Mouse (Mus musculus) lung, embryonic 16.5 days (tissue): ENCODE measurements around the gene Hs3st1. TPM values are rescaled to one million over a fixed set of nuclear protein-coding genes. Genes with fewer than 3 reads are reported as not detected.

Experiments used
- ATAC-seq: fragments of 200-750 bp; cut with Nextera tagmentation; 2 replicates; pipeline ENCODE4 v1.8.0; 2017; ENCODE audit warnings: low read depth, mild to moderate bottlenecking, moderate library complexity
- H3K27ac ChIP-seq: fragments of 300-500 bp; sonication (generic); 2 replicates; pipeline ENCODE4 v1.5.1; 2014; ENCODE audit warnings: mild to moderate bottlenecking, control low read depth, low read length
- H3K27me3 ChIP-seq: fragments of 300-500 bp; sonication (generic); 2 replicates; pipeline ENCODE4 v1.6.1; 2014; ENCODE audit warnings: low read depth, low read length, mixed read lengths; ENCODE audit not compliant: control insufficient read depth, insufficient read depth
- H3K36me3 ChIP-seq: fragments of 300-500 bp; sonication (generic); 2 replicates; pipeline ENCODE4 v1.6.1; 2014; ENCODE audit warnings: low read length; ENCODE audit not compliant: control insufficient read depth, insufficient read depth
- H3K4me1 ChIP-seq: fragments of 300-500 bp; sonication (generic); replicated peaks from 2 replicates; pipeline ENCODE4 v1.6.1; 2014; ENCODE audit warnings: low read length, mixed read lengths; ENCODE audit not compliant: control insufficient read depth, insufficient read depth
- H3K4me2 ChIP-seq: fragments of 300-500 bp; sonication (generic); 2 replicates; pipeline ENCODE4 v1.6.1; 2014; ENCODE audit warnings: low read depth, low read length, control low read depth
- H3K4me3 ChIP-seq: fragments of 300-500 bp; sonication (generic); 2 replicates; pipeline ENCODE4 v1.5.1; 2014; ENCODE audit warnings: mild to moderate bottlenecking, low read length, control low read depth
- H3K9ac ChIP-seq: fragments of 300-500 bp; sonication (generic); 2 replicates; pipeline ENCODE4 v1.6.1; 2014; ENCODE audit warnings: low read length, control low read depth
- H3K9me3 ChIP-seq: fragments of 300-500 bp; sonication (generic); 2 replicates; pipeline ENCODE4 v1.6.1; 2016; ENCODE audit warnings: low read length; ENCODE audit not compliant: control insufficient read depth
- WGBS: fragments of 180-500 bp; shearing (Covaris S2); extraction: QIAGEN DNeasy Blood & Tissue Kit; methylation state at CpG from one replicate; pipeline ENCODE4 v1.1.7; 2014; 5-methylcytosine and 5-hydroxymethylcytosine counted together
- polyA plus RNA-seq: library from polyadenylated mRNA; unstranded; fragments of >200 nt; fragmentation: Nextera tagmentation; extraction: Ambion mirVana; gene quantifications from 2 replicates; pipeline ENCODE4 v1.2.1, GENCODE M21; 2015

Hs3st1 gene
- polyA plus RNA-seq, 1 experiment from 2014 or later: 3.0 TPM

DNA sequence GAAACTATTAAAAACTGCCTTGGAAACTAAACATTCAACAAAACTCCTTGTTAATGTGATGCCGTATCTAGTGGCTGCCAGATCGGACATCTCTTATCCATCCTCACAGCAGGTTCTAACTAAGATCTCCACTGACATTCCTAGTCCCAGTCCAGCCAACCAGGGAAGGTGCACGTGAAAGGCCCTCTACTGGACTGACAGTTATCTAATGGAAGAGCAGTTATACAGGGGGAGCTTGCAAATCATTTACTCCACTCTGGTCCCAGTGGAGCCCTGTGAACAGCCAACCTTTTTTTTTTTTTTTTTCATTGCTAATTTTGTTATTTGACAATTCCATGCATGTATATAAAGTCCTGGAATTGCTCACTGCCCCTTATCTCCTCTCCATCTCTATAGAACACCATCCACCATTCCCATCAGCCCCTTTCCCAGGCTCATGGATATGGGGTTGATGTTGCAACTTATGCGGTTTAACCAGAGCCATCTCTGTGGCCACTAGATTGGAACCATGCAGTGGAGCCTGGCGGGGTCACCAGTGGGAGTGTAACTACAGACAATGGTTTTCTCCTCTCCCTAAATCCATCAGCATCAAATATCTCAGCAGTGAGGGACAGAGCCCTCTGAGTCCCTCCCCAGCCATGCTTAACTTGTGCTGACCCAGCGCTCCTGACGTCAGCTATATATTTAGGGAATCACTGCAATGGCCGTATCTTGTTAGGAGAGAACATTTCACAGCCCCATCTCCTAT, 120.8 kb downstream of the Hs3st1 start:
- Histone ChIP-seq H3K27me3 (no peaks in the 10 kb centered on the region), H3K27ac (no peak overlapping the region), H3K9me3 (no peaks in the 10 kb centered on the region), H3K4me1 (no peaks in the 10 kb centered on the region), H3K9ac (no peak overlapping the region), H3K4me2 (no peak overlapping the region), H3K36me3 (no peaks in the 10 kb centered on the region), H3K4me3 (no peak overlapping the region)
- no peak for ATAC-seq
- WGBS: 85% methylated on average over 8 of the region's 8 CpGs

DNA sequence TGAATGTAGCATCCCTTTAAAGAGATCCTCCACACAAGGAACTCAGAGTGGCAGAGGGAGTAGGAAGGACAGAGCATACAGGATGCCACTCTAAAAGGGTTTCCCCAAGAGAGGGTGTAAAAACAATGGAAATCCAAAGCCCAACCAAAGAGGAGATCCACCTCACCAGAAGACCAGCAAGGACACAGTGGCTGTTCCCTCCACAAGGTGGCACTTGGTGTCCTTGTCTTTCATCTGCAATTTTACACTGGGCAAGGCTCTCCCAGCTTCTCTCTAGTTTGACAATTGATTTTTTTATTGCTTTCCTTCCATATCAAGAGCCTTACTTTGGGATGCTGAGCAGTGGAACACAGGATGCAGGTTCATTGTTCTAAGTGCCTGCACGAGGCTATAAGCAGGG, 122.1 kb downstream of the Hs3st1 start:
- no peak for ATAC-seq
- 50% methylated on average over 1 of the region's 1 CpGs for WGBS

DNA sequence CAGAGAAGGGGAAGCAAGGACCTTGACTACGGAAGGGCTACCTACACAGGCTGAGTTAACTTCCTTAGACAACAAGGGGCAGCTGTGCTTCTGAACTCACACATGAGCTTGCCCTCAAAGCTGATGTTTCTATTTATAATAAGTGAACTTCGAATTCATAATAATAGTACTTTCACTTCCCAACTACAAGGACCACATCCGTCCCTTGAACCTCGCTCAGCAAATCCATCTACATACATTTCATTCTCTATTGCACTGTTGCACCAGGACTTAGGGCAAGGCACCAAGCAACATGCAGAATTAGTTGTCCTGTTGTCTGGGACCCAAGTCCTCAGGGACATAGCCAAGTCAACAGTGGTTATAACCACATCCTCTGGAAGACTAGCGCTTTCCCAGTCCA, 124.4 kb downstream of the Hs3st1 start:
- H3K9ac ChIP-seq: no peak overlapping the region
- no peaks in the 10 kb centered on the region for H3K36me3 ChIP-seq
- H3K4me3 ChIP-seq: no peak overlapping the region
- no peak for ATAC-seq
- no peaks in the 10 kb centered on the region for H3K27me3 ChIP-seq
- WGBS: 89% methylated on average over 5 of the region's 5 CpGs
- H3K4me2 ChIP-seq: no peak overlapping the region
- no peaks in the 10 kb centered on the region for H3K9me3 ChIP-seq
- no peaks in the 10 kb centered on the region for H3K4me1 ChIP-seq
- H3K27ac ChIP-seq: no peak overlapping the region

More for the DNA sequence above, 122.1 kb downstream of the Hs3st1 start:
- H3K4me2 ChIP-seq: no peak overlapping the region
- no peak overlapping the region for H3K27ac ChIP-seq
- H3K27me3 ChIP-seq: no peaks in the 10 kb centered on the region
- H3K9me3 ChIP-seq: no peaks in the 10 kb centered on the region
- H3K4me3 ChIP-seq: no peak overlapping the region
- H3K36me3 ChIP-seq: no peaks in the 10 kb centered on the region
- no peaks in the 10 kb centered on the region for H3K4me1 ChIP-seq
- no peak overlapping the region for H3K9ac ChIP-seq

DNA sequence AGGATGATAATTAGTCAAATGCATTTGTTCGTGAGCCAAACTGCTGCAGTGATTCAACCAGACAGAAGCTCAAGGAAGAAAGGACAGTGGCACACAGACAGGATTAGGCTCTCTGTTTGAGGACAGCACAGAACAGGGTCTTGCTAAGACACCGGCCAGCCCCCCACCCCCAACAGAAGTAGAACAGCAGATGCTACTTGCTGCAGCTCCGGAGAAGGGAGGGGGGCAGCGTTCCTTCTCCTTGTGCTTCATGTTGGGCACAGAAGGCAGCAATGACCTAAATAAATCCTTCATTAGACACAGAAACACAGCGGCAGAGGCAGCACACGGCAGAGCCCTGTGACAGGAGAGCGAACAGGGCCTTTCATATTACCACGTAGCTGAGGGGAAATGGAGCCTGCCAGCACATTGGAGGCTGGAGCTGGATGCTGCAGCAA, 130.2 kb downstream of the Hs3st1 start:
- Histone ChIP-seq H3K9ac (no peak overlapping the region), H3K4me1 (no peaks in the 10 kb centered on the region), H3K27me3 (no peaks in the 10 kb centered on the region), H3K27ac (no peak overlapping the region), H3K4me3 (no peak overlapping the region), H3K36me3 (no peaks in the 10 kb centered on the region), H3K4me2 (no peak overlapping the region), H3K9me3 (no peaks in the 10 kb centered on the region)
- ATAC-seq: no peak
- 64% methylated on average over 8 of the region's 8 CpGs for WGBS

DNA sequence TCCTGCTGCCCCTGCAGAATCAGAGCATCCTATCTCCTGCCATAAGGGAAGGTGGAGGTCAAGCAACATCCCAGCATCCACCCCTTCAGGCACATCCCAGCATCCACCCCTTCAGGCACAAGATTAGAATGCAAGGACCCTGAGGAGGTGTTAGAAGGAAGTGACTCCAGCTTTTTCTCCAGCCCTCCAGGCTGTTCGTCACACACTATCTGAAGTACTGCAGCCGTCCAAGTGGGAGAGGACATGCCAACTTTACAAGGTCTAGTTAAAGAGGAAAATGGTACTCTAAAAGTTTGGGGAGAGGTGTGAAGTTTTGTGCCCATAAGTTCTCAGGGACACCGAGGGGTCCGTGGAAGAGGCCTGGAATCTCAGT, 131.1 kb downstream of the Hs3st1 start:
- no peak overlapping the region for H3K4me2 ChIP-seq
- no peaks in the 10 kb centered on the region for H3K36me3 ChIP-seq
- H3K4me3 ChIP-seq: no peak overlapping the region
- no peak overlapping the region for H3K9ac ChIP-seq
- WGBS: 50% methylated on average over 4 of the region's 4 CpGs
- no peak overlapping the region for H3K27ac ChIP-seq
- H3K4me1 ChIP-seq: no peaks in the 10 kb centered on the region
- H3K27me3 ChIP-seq: no peaks in the 10 kb centered on the region
- H3K9me3 ChIP-seq: no peaks in the 10 kb centered on the region
- no peak for ATAC-seq

DNA sequence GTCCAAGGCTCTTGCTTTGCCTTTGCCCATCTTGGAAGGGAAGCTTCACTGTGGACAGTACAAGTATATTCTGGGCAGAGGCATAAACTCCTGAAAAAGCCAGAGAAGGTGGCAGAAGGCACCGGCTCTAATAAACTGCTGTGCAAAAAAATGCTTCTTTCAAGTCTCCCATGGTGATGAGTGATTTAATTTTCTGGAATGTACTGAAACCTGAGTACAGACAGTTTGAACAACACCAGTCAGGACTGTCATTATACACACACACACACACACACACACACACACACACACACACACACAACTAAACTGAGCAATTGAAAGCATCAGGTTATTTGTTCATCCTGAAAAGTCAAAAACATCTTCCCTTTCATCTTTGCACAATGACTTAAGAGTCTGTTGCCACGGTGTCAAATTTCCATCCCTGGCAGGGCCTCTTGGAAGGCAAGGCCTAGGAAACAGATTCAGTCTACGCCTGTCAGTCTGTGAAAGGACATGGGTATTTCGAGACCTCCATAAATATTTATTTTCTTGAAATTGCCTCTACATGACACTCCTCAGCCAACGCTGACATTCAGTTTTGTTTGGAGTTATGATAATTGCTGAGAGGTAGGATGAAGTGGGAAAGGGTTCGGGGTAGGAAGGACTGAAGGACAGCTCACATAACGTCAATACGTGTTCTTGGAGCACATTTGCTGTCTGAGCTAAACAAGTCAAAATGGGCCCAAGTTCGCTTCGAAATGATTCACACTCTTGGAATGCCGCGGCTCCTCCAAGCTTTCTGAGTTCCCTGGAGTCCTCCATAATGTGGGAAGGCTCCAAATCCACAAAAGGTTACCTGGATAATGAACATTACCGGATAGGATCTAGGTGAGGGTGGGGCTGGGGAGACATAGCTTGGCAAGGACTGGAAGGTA, 131.7 kb downstream of the Hs3st1 start:
- Histone ChIP-seq H3K9me3 (no peaks in the 10 kb centered on the region), H3K4me1 (no peaks in the 10 kb centered on the region), H3K9ac (no peak overlapping the region), H3K4me3 (no peak overlapping the region), H3K36me3 (no peaks in the 10 kb centered on the region), H3K27me3 (no peaks in the 10 kb centered on the region), H3K27ac (no peak overlapping the region), H3K4me2 (no peak overlapping the region)
- WGBS: 60% methylated on average over 13 of the region's 13 CpGs
- ATAC-seq: no peak

DNA sequence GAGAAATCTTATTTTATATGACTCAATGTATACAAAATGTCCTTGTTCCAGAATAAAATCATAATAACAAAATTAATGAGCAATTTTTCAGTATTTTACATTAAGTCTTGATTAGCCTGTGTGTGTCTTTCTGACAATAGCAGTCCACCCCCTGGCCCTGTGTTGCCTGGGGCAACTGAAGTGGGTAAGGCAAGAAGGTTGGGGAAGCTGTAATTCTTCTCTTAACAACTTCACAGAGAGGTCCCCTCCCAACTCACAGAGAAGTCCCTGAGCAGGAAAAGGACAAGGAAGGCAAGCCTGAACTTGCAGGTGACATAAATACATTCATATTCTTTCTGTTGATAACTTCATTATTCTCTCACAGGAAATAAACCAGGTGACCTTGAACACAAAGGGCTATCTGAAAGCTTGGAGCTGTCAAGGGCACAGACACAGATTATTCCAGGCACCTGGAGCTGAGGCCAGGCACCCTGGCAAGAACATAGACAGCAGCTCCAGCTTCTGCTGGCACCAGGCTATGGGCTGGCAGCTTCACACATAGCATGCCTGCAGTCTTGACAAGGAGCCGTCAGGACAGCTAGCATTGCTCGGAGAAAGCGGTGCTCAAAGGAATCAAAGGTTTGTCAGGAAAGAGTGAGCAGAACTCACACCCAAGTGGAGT, 134.9 kb downstream of the Hs3st1 start:
- WGBS: 65% methylated on average over 3 of the region's 3 CpGs
- Histone ChIP-seq H3K4me2 (no peak overlapping the region), H3K4me3 (no peak overlapping the region), H3K27me3 (no peaks in the 10 kb centered on the region), H3K9me3 (no peaks in the 10 kb centered on the region), H3K36me3 (no peaks in the 10 kb centered on the region), H3K9ac (no peak overlapping the region), H3K27ac (no peak overlapping the region), H3K4me1 (no peaks in the 10 kb centered on the region)
- no peak for ATAC-seq

DNA sequence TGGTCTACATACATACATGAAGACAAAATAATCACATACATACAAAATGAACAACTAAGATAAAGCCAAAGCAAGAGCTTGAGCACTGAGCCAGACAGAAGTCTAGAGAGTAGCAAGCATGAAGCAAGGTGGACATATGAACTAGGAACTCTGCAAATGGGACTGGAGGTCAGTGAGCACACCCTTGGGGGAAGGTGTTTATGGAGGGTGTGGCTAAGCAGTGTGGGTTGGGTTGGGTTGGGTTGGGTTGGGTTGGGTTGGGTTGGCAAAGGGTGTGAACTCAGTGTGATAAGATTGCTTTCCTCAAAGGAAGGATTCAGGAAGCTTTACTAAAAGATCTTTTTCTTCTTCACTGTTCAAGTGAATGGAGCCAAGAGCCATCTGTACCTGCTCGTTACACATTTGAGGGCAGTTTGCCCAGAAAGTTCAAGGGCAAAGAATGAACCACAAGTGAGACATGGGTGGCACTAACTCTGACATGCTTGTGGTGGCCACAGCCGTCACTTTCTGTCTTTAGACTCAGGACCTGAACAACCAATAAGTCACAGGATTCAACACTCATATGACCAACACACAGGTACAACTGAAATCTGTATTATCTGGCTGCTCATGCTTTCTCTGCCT, 137.8 kb downstream of the Hs3st1 start:
- Histone ChIP-seq H3K4me1 (no peaks in the 10 kb centered on the region), H3K27me3 (no peaks in the 10 kb centered on the region), H3K4me2 (no peak overlapping the region), H3K27ac (no peak overlapping the region), H3K9ac (no peak overlapping the region), H3K9me3 (no peaks in the 10 kb centered on the region), H3K4me3 (no peak overlapping the region), H3K36me3 (no peaks in the 10 kb centered on the region)
- no peak for ATAC-seq
- 75% methylated on average over 2 of the region's 2 CpGs for WGBS

DNA sequence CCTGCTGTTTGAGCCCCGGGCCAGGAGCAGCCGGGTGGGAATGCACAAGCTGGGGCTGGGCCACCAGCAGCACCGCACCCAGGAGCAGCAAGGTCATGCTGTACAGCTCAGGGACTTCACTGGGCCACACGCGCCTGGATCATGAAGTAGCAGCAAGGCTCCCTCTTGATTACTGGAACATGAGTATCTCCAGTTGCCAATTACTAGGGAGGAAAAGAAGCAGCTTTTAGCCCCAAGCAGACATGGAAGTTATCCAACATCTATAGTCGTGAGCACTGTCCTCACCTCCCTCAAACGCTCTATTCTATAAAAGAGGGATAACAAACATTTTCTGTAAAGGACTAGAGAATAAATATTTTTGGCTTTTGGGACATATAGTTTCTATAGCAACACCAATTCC, 140.1 kb downstream of the Hs3st1 start:
- WGBS: 87% methylated on average over 7 of the region's 7 CpGs

More for the DNA sequence above, 140.1 kb downstream of the Hs3st1 start:
- H3K4me3 ChIP-seq: no peak overlapping the region
- no peaks in the 10 kb centered on the region for H3K9me3 ChIP-seq
- H3K27ac ChIP-seq: no peak overlapping the region
- no peaks in the 10 kb centered on the region for H3K36me3 ChIP-seq
- ATAC-seq: no peak
- no peaks in the 10 kb centered on the region for H3K27me3 ChIP-seq
- no peaks in the 10 kb centered on the region for H3K4me1 ChIP-seq
- H3K9ac ChIP-seq: no peak overlapping the region
- no peak overlapping the region for H3K4me2 ChIP-seq
